Mouse (Mus musculus) CH12.LX (cell line): ENCODE measurements at regions not wholly inside any gene's neighbourhood (a gene's known extent, or its start where the extent isn't known, plus 50 kb on each side); places are given as distances from the start of the nearest gene placed in this dataset.

Source experiments
- DNase-seq: peaks from one replicate; pipeline ENCODE4 v3.0.0-alpha.2; 2013; ENCODE audit errors: extremely low read depth
- H3K27ac ChIP-seq: 2 replicates; pipeline ENCODE4 v1.5.1; 2012; ENCODE audit warnings: low read depth, mild to moderate bottlenecking, control low read depth, moderate library complexity; ENCODE audit not compliant: insufficient read depth
- H3K27me3 ChIP-seq: replicated peaks from 2 replicates; pipeline ENCODE3; 2012; ENCODE audit warnings: inconsistent platforms
- H3K36me3 ChIP-seq, 2 experiments: replicated peaks in 1 of 2; 2 replicates each; pipeline versions ENCODE3 to v1.6.1; 2012; ENCODE audit warnings: inconsistent platforms in 1 of 2, low read length in 1 of 2, mild to moderate bottlenecking in 1 of 2, mixed read lengths in 1 of 2, moderate library complexity in 1 of 2; ENCODE audit not compliant: control insufficient read depth in 1 of 2, insufficient read depth in 1 of 2
- H3K4me1 ChIP-seq, 2 experiments: 2 replicates each; pipeline ENCODE4 v1.6.1; 2012; ENCODE audit warnings: inconsistent platforms in 1 of 2, moderate library complexity in 1 of 2; ENCODE audit not compliant: insufficient read depth in 2 of 2, control insufficient read depth in 1 of 2
- H3K4me2 ChIP-seq: 2 replicates; pipeline ENCODE4 v1.6.1; 2012; ENCODE audit warnings: low read depth, mild to moderate bottlenecking, control low read depth; ENCODE audit not compliant: poor library complexity, insufficient read depth, severe bottlenecking
- H3K4me3 ChIP-seq, 3 experiments: fragments of 150-350 bp in 1 of 3; sonication (generic) in 1 of 3; replicated peaks in 1 of 3; 2 replicates each; pipeline versions ENCODE3 to v1.5.1; 2011 to 2012; ENCODE audit warnings: low read depth in 2 of 3, low read length in 2 of 3, mild to moderate bottlenecking in 2 of 3, moderate library complexity in 2 of 3, control low read depth in 1 of 3, improper control_type of control experiment in 1 of 3, inconsistent platforms in 1 of 3, mixed read lengths in 1 of 3; ENCODE audit not compliant: poor library complexity in 1 of 3
- H3K79me2 ChIP-seq: replicated peaks from 2 replicates; pipeline ENCODE4 v1.6.1; 2012; ENCODE audit warnings: mild to moderate bottlenecking, moderate library complexity; ENCODE audit not compliant: control insufficient read depth, poor library complexity, insufficient read depth, severe bottlenecking; ENCODE audit errors: extremely low read depth
- H3K9ac ChIP-seq: 2 replicates; pipeline ENCODE4 v1.6.1; 2012; ENCODE audit warnings: low read depth, mild to moderate bottlenecking, control low read depth, moderate library complexity; ENCODE audit not compliant: insufficient read depth
- H3K9me3 ChIP-seq: replicated peaks from 2 replicates; pipeline ENCODE3; 2012; ENCODE audit warnings: low read length, inconsistent platforms, mixed read lengths
- BHLHE40 ChIP-seq: IDR thresholded peaks from 2 replicates; pipeline ENCODE4 v1.6.1; 2011; ENCODE audit warnings: mild to moderate bottlenecking, low read depth, low read length, improper control_type of control experiment
- CHD1 ChIP-seq: IDR thresholded peaks from 2 replicates; pipeline ENCODE4 v1.6.1; 2012; ENCODE audit warnings: low read depth, low read length, improper control_type of control experiment, inconsistent platforms
- CTCF ChIP-seq, 2 experiments: IDR thresholded peaks in 1 of 2; conservative IDR thresholded peaks in 1 of 2; 2 replicates each; pipeline ENCODE4 v1.5.1; 2011 to 2012; ENCODE audit warnings: low read depth in 2 of 2, low read length in 2 of 2, improper control_type of control experiment in 1 of 2, inconsistent platforms in 1 of 2, mild to moderate bottlenecking in 1 of 2, moderate library complexity in 1 of 2
- E2F4 ChIP-seq: IDR thresholded peaks from 2 replicates; pipeline ENCODE4 v1.6.1; 2011; ENCODE audit warnings: low read depth, low read length, improper control_type of control experiment; ENCODE audit not compliant: insufficient replicate concordance
- ELF1 ChIP-seq: IDR thresholded peaks from 2 replicates; pipeline ENCODE4 v1.6.1; 2014; ENCODE audit warnings: low read depth, mild to moderate bottlenecking, inconsistent platforms, low read length, improper control_type of control experiment
- GABPA ChIP-seq: IDR thresholded peaks from 2 replicates; pipeline ENCODE4 v1.6.1; 2012; ENCODE audit warnings: low read depth, low read length, improper control_type of control experiment, inconsistent platforms; ENCODE audit not compliant: insufficient replicate concordance
- HCFC1 ChIP-seq: IDR thresholded peaks from 2 replicates; pipeline ENCODE4 v1.6.1; 2012; ENCODE audit warnings: low read depth, mild to moderate bottlenecking, inconsistent platforms, low read length, improper control_type of control experiment
- IRF4 ChIP-seq: IDR thresholded peaks from 2 replicates; pipeline ENCODE4 v1.6.1; 2014; ENCODE audit warnings: low read depth, mild to moderate bottlenecking, inconsistent platforms, low read length, improper control_type of control experiment
- JUN ChIP-seq: IDR thresholded peaks from 2 replicates; pipeline ENCODE4 v1.6.1; 2011; ENCODE audit warnings: low read depth, mild to moderate bottlenecking, low read length, improper control_type of control experiment, moderate library complexity; ENCODE audit not compliant: insufficient read depth
- JUND ChIP-seq: conservative IDR thresholded peaks from 2 replicates; pipeline ENCODE4 v1.6.1; 2011; ENCODE audit warnings: low read depth, low read length, improper control_type of control experiment
- KAT2A ChIP-seq: IDR thresholded peaks from 2 replicates; pipeline ENCODE4 v1.6.1; 2012; ENCODE audit warnings: low read length, improper control_type of control experiment, inconsistent platforms; ENCODE audit not compliant: insufficient replicate concordance
- MAFK ChIP-seq: IDR thresholded peaks from 2 replicates; pipeline ENCODE4 v1.6.1; 2011; ENCODE audit warnings: low read length, improper control_type of control experiment; ENCODE audit not compliant: insufficient replicate concordance
- MEF2A ChIP-seq: IDR thresholded peaks from 2 replicates; pipeline ENCODE4 v1.6.1; 2014; ENCODE audit warnings: low read depth, mild to moderate bottlenecking, inconsistent platforms, low read length, improper control_type of control experiment, borderline replicate concordance
- MYC ChIP-seq: IDR thresholded peaks from 2 replicates; pipeline ENCODE4 v1.6.1; 2011; ENCODE audit warnings: low read depth, mild to moderate bottlenecking, improper control_type of control experiment, low read length
- NELFE ChIP-seq: IDR thresholded peaks from 2 replicates; pipeline ENCODE4 v1.6.1; 2011; ENCODE audit warnings: low read depth, low read length, improper control_type of control experiment
- PAX5 ChIP-seq: IDR thresholded peaks from 2 replicates; pipeline ENCODE4 v1.6.1; 2012; ENCODE audit warnings: low read length, inconsistent platforms, mixed read lengths
- POLR2A ChIP-seq: IDR thresholded peaks from 2 replicates; pipeline ENCODE4 v1.6.1; 2011; ENCODE audit warnings: low read depth, mild to moderate bottlenecking, improper control_type of control experiment, low read length
- RAD21 ChIP-seq: IDR thresholded peaks from 2 replicates; pipeline ENCODE4 v1.6.1; 2011; ENCODE audit warnings: low read depth, mild to moderate bottlenecking, low read length, improper control_type of control experiment, moderate library complexity
- SIN3A ChIP-seq: IDR thresholded peaks from 2 replicates; pipeline ENCODE4 v1.6.1; 2012; ENCODE audit warnings: low read length, improper control_type of control experiment, inconsistent platforms
- SMC3 ChIP-seq: IDR thresholded peaks from 2 replicates; pipeline ENCODE4 v1.6.1; 2011; ENCODE audit warnings: low read depth, low read length, improper control_type of control experiment
- TBP ChIP-seq: conservative IDR thresholded peaks from 2 replicates; pipeline ENCODE4 v1.6.1; 2011; ENCODE audit warnings: low read depth, low read length, improper control_type of control experiment
- USF1 ChIP-seq: IDR thresholded peaks from 2 replicates; pipeline ENCODE4 v1.6.1; 2014; ENCODE audit warnings: low read depth, mild to moderate bottlenecking, inconsistent platforms, low read length, improper control_type of control experiment
- USF2 ChIP-seq: conservative IDR thresholded peaks from 2 replicates; pipeline ENCODE4 v1.6.1; 2011; ENCODE audit warnings: low read depth, low read length, improper control_type of control experiment
- ZKSCAN1 ChIP-seq: IDR thresholded peaks from 2 replicates; pipeline ENCODE4 v1.6.1; 2012; ENCODE audit warnings: low read depth, inconsistent platforms, low read length, improper control_type of control experiment, borderline replicate concordance
- ZNF384 ChIP-seq: IDR thresholded peaks from 2 replicates; pipeline ENCODE4 v1.6.1; 2012; ENCODE audit warnings: low read depth, low read length, improper control_type of control experiment, inconsistent platforms
- dilution Hi-C: fragments of 300-500 bp; cut with MboI; formaldehyde crosslinking; loops from 2 replicates; pipeline ENCODE4 v1.14.3; 2020; ENCODE audit warnings: low sequenced_read_pairs; ENCODE audit not compliant: extremely low pct_unique_long_range_greater_than_20kb, extremely low pct_ligation_motif_present
- in situ Hi-C: fragments of 300-500 bp; cut with MboI; formaldehyde crosslinking; loops from 3 replicates; pipeline ENCODE4 v1.14.3; 2019; ENCODE audit warnings: low sequenced_read_pairs, low pct_ligation_motif_present, low pct_unique_long_range_greater_than_20kb, mixed read lengths

GRCm38 (mm10) chr1:23555794-23556193 is 158.2 kb upstream of the Ogfrl1 start:
- TF ChIP-seq SMC3 (no peak), JUN (no peak), CTCF (conservative IDR thresholded peaks at IDR 0.05 in 1 of 2, IDR thresholded peaks at IDR 0.05 in 1 of 2; ENCODE audit: low read depth in 2 of 2, low read length in 2 of 2) (no peak), CHD1 (no peak), PAX5 (no peak), BHLHE40 (no peak)
- H3K9ac ChIP-seq, result no peak overlapping the region
- no peak overlapping the region for H3K4me2 ChIP-seq
- dilution Hi-C loops, result no loop called here
- H3K36me3 ChIP-seq, result no peaks in the 10 kb centered on the region
- H3K9me3 ChIP-seq, result no peaks in the 10 kb centered on the region
- no peaks in the 10 kb centered on the region for H3K79me2 ChIP-seq
- in situ Hi-C loops, result no loop called here
- no peak for DNase-seq
- H3K27me3 ChIP-seq, result no peaks in the 10 kb centered on the region
- H3K27ac ChIP-seq, result no peak overlapping the region
- H3K4me3 ChIP-seq, result no peak overlapping the region
- H3K4me1 ChIP-seq, result 0 out of 4 replicates have a peak, but pooled peaks cover 0 to 3% of the 10 kb centered on the region in 2 experiments

GRCm38 (mm10) chr1:23568106-23568505 is 170.5 kb upstream of the Ogfrl1 start:
- Histone ChIP-seq H3K4me1 (no peaks in the 10 kb centered on the region), H3K9ac (no peak overlapping the region), H3K9me3 (no peaks in the 10 kb centered on the region), H3K4me2 (no peak overlapping the region), H3K4me3 (no peak overlapping the region), H3K27me3 (no peaks in the 10 kb centered on the region), H3K27ac (no peak overlapping the region), H3K79me2 (no peaks in the 10 kb centered on the region)
- in situ Hi-C loops, result no loop called here
- DNase-seq, result no peak
- no peak for TF ChIP-seq NELFE
- no peak for TF ChIP-seq CHD1
- no peak for TF ChIP-seq MAFK
- TF ChIP-seq PAX5, result no peak
- no peak for TF ChIP-seq GABPA
- TF ChIP-seq USF1, result no peak
- TF ChIP-seq USF2, result no peak
- TF ChIP-seq MYC, result no peak
- TF ChIP-seq, all 38 proteins: peak for 0
- dilution Hi-C loops, result no loop called here
- no peaks in the 10 kb centered on the region for H3K36me3 ChIP-seq

- dilution Hi-C loops (no loop called here), in situ Hi-C loops (no loop called here)
- H3K27ac ChIP-seq, result no peak overlapping the region
- H3K4me3 ChIP-seq, result no peak overlapping the region
- H3K9me3 ChIP-seq, result no peaks in the 10 kb centered on the region
- no peak for DNase-seq
- H3K79me2 ChIP-seq, result no peaks in the 10 kb centered on the region
- no peak overlapping the region for H3K4me2 ChIP-seq
- no peak overlapping the region for H3K9ac ChIP-seq
- no peaks in the 10 kb centered on the region for H3K4me1 ChIP-seq
- no peaks in the 10 kb centered on the region for H3K27me3 ChIP-seq
- TF ChIP-seq SMC3 (no peak), KAT2A (no peak), POLR2A (no peak), MEF2A (no peak), BHLHE40 (no peak), HCFC1 (no peak), TBP (no peak), ZKSCAN1 (no peak), MAFK (no peak), ZNF384 (no peak), IRF4 (no peak), SIN3A (no peak), E2F4 (no peak), ELF1 (no peak), JUND (no peak), RAD21 (no peak)
- H3K36me3 ChIP-seq, result no peaks in the 10 kb centered on the region
Measured at GRCm38 (mm10) chr1:23574461-23574860, 176.9 kb upstream of the Ogfrl1 start.
